Mouse (Mus musculus): Measurements from ENCODE around the gene Icam5.
A peak's percentile ranks its signal among the peaks of the same experiment; 100 is the strongest.

The Icam5 gene

GRCm38 (mm10) chr9:21014691-21015570 is 16.9 kb upstream of the Icam5 start:
- peak; percentile 85 to 86 for DNase-seq

GRCm38 (mm10) chr9:21015571-21016130 is 16.2 kb upstream of the Icam5 start, which contains the start of gene Icam1:
TSS of gene Icam1 (plus strand) at chr9:21015985.
- peak; percentile 90 for DNase-seq

GRCm38 (mm10) chr9:21016331-21017176 is 15.3 kb upstream of the Icam5 start:
- DNase-seq = peak in 1 of 2 experiments; percentile 61

- no peak for DNase-seq
These were observed 14.7 kb upstream of the Icam5 start for GRCm38 (mm10) chr9:21017177-21017575.

- no peak for DNase-seq
These were observed 13.3 kb upstream of the Icam5 start for GRCm38 (mm10) chr9:21018600-21018999.

- DNase-seq = peak; percentile 24 to 49
These were observed 10.5 kb upstream of the Icam5 start for GRCm38 (mm10) chr9:21021363-21021762.

- DNase-seq = peak; percentile 63 to 65
These were observed 9.6 kb upstream of the Icam5 start for GRCm38 (mm10) chr9:21022288-21022687.

- peak in 1 of 2 experiments; percentile 6 for DNase-seq
These were observed 9.1 kb upstream of the Icam5 start for GRCm38 (mm10) chr9:21022726-21023125.

- DNase-seq = peak; percentile 87 to 89
These were observed 6.5 kb upstream of the Icam5 start for GRCm38 (mm10) chr9:21025258-21025810.

GRCm38 (mm10) chr9:21026849-21027248 is 5.0 kb upstream of the Icam5 start:
- peak in 1 of 2 experiments; percentile 37 for DNase-seq

GRCm38 (mm10) chr9:21027774-21028290 is 4.0 kb upstream of the Icam5 start:
- DNase-seq = no peak

- DNase-seq = peak in 1 of 2 experiments; percentile 7
These were observed 3.2 kb upstream of the Icam5 start for GRCm38 (mm10) chr9:21028560-21029110.

GRCm38 (mm10) chr9:21029291-21030054 is 2.4 kb upstream of the Icam5 start, which contains the start of gene Icam4:
TSS of gene Icam4 (plus strand) at chr9:21029373.
- peak; percentile 88 to 89 for DNase-seq

- no peak for DNase-seq
These were observed 1.7 kb upstream of the Icam5 start for GRCm38 (mm10) chr9:21030055-21030600.

- peak; percentile 94 to 95 for DNase-seq
These were observed 1.1 kb upstream of the Icam5 start for GRCm38 (mm10) chr9:21030781-21031250.

- peak; percentile 75 to 77 for DNase-seq
These were observed 500 bp upstream of the Icam5 start for GRCm38 (mm10) chr9:21031251-21031895.

GRCm38 (mm10) chr9:21032491-21032890 is 618 bp downstream of the Icam5 start:
- no peak for DNase-seq

GRCm38 (mm10) chr9:21033136-21033535 is 1.3 kb downstream of the Icam5 start:
- peak; percentile 93 to 95 for DNase-seq

GRCm38 (mm10) chr9:21034481-21035085 is 2.7 kb downstream of the Icam5 start:
- no peak for DNase-seq

GRCm38 (mm10) chr9:21035586-21035985 is 3.7 kb downstream of the Icam5 start:
- DNase-seq = no peak
